1 mouse cellular context compared by ENCODE assay signal in the genomic region with DNA sequence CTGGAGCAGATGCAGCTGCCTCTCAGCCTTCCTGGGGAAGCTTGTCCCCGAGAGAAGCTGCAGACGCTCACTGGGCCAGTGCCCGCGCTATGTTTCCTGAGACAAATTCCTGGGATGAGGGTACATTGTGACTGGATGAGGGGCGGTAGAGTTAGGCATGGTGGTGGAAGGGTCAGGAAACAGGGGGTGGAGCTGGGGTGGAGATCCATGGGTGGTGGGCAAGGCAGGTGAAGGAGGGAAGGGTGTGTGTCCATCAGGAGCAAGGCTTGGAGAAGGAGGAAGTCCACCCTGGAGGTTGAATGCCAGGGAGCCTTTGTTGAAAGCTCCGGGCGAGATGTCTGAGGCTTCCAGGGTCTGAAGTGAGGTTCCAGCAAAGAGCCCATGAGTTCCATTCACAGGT.
TF ChIP-seq lines count a peak whose summit lies in the region.

No protein-coding gene starts in this region.

TF ChIP-seq in myocyte, 11 proteins besides CTCF, POLR2A, EP300 and RAD21 (continued from another document):
- TF ChIP-seq E2F4 (IDR thresholded peaks at IDR 0.05; ENCODE audit: insufficient read depth) (no peak), MYOD1 (IDR thresholded peaks at IDR 0.05; ENCODE audit: control insufficient read depth in 1 of 3, insufficient read length in 2 of 3, low read depth in 2 of 3) (no peak), MAX (IDR thresholded peaks at IDR 0.05; ENCODE audit: low read depth) (no peak), MYOG (IDR thresholded peaks at IDR 0.05; ENCODE audit: control insufficient read depth in 1 of 3, insufficient read depth in 1 of 3, insufficient read length in 2 of 3, low read depth in 2 of 3) (no peak), USF1 (IDR thresholded peaks at IDR 0.05; ENCODE audit: low read depth) (no peak), POLR2AphosphoS2 (IDR thresholded peaks at IDR 0.05; ENCODE audit: insufficient read length, low read depth) (no peak), TCF3 (IDR thresholded peaks at IDR 0.05; ENCODE audit: insufficient read length, low read depth) (no peak), REST (IDR thresholded peaks at IDR 0.05; ENCODE audit: insufficient read depth, insufficient read length) (no peak), CEBPB (IDR thresholded peaks at IDR 0.05; ENCODE audit: insufficient read depth, poor library complexity, severe bottlenecking) (no peak)
